Mouse (Mus musculus): ENCODE data around the gene Cacng5.

GRCm38 (mm10) chr11:107833351-107834040 is 81.4 kb downstream of the Cacng5 start:
- TF ChIP-seq EP300 (IDR thresholded peaks at IDR 0.05; ENCODE audit: low read depth) = no peak
- TF ChIP-seq CTCF (IDR thresholded peaks at IDR 0.05; ENCODE audit: low read depth) = no peak

All from liver, embryonic 14.5 days (tissue).